Comparison of ENCODE assay signal across 19 mouse cellular contexts in the genomic region with DNA sequence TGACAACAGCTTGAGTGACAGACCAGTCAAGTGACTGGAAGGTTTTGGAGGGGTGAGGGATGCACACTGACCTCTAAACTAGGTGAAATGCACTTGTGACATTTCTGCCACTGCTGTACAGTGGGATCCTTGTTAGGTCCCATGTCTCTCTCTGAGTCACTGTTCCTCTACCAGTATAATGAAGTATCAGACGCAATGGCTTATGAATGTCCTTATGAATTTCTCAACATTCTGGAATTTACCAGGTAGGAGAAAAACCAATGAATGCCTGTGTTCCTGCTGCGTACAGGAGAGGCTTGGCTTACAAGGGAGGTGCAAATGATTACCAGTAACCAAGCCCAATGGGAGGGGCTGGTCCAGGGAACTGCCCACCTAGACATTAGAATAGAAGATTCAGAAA. TPM values are rescaled to one million over a fixed set of nuclear protein-coding genes. Genes with fewer than 3 reads are reported as not detected.
DNase-seq lines count a peak whose midpoint lies in the region; ATAC-seq and TF ChIP-seq lines count a peak whose summit lies in the region.
"Had no signal": no experiment of that assay in that cellular context is flagged by ENCODE, and none has a peak within 500 bp of the region (broad histone marks: within the 10 kb centered on the region; RNA-seq: fewer than 3 reads in every experiment).

No protein-coding gene starts in this region.

- H3K27ac ChIP-seq in lung, postnatal 0 days (ENCODE audit: low read length), result no peak overlapping the region

- DNase-seq in lung, postnatal 0 days (ENCODE audit: low spot score), result peak; percentile 60
- no peak for DNase-seq in lung, adult 18-20 months
- peak; percentile 1 for DNase-seq in lung, postnatal 10 days
- no peak for DNase-seq in lung, postnatal 14 days
- DNase-seq: adrenal gland, adult 2 months; adrenal gland, adult 8-10 months; adrenal gland, postnatal 10 days; adrenal gland, postnatal 14 days; adrenal gland, postnatal 25 days; adrenal gland, postnatal 36 days; B cell, adult 2 months; cerebellum, adult 11 months; cerebellum, adult 11-12 months; cerebellum, adult 18-20 months had no signal

- peak; percentile 68 for ATAC-seq in lung, postnatal 0 days
- ATAC-seq: activated CD4-positive, CD25-positive, alpha-beta regulatory T cell, adult 4 months; CD4-positive, CD25-positive, alpha-beta regulatory T cell, adult 4 months; Patski had no signal

- no peaks in the 10 kb centered on the region for H3K27me3 ChIP-seq in lung, postnatal 0 days (replicated peaks; ENCODE audit: insufficient read depth, low read length)
- H3K27me3 ChIP-seq: CH12.LX had no signal

- H3K4me2 ChIP-seq in lung, postnatal 0 days (replicated peaks; ENCODE audit: low read depth, low read length), result no peak overlapping the region

- TF ChIP-seq CTCF in lung, postnatal 0 days (IDR thresholded peaks at IDR 0.05), result no peak

- H3K9ac ChIP-seq in lung, postnatal 0 days (replicated peaks; ENCODE audit: low read depth), result no peak overlapping the region

- no peaks in the 10 kb centered on the region for H3K36me3 ChIP-seq in lung, postnatal 0 days (ENCODE audit: insufficient read depth, low read length)
- H3K36me3 ChIP-seq: G1E had no signal

- no peaks in the 10 kb centered on the region for H3K9me3 ChIP-seq in lung, postnatal 0 days (ENCODE audit: low read length)
- H3K9me3 ChIP-seq: G1E had no signal

- WGBS in lung, postnatal 0 days, result 69% methylated on average over 2 of the region's 2 CpGs

- H3K4me1 ChIP-seq in lung, postnatal 0 days (ENCODE audit: insufficient read depth, low read depth, low read length), result no peaks in the 10 kb centered on the region

- no peak overlapping the region for H3K4me3 ChIP-seq in lung, postnatal 0 days (ENCODE audit: low read depth, low read length)

- no peak for TF ChIP-seq EP300 in lung, postnatal 0 days (IDR thresholded peaks at IDR 0.05)

RNA-seq across cellular contexts. Expression of gene Slc16a2, which starts 30.5 kb away (rescaled TPM):
- polyA plus RNA-seq in lung, postnatal 0 days (2015; fragmentation: Nextera tagmentation; extraction: Ambion mirVana), result 20.4 and 21.4 TPM in 2 replicates
- polyA plus RNA-seq: activated CD4-positive, CD25-positive, alpha-beta regulatory T cell, adult 4 months; CD4-positive, CD25-positive, alpha-beta regulatory T cell, adult 4 months; G1E had no signal

Comparison
In these comparisons a context has a peak if more than half of its experiments do, and no peak if none do; other contexts are left out.
1. DNase-seq: peak in lung, postnatal 0 days (single experiment) and lung, postnatal 10 days (single experiment); none in lung, adult 18-20 months (0 of 2) and lung, postnatal 14 days (single experiment).